Mouse (Mus musculus): ENCODE data around the gene Palld. TPM values are rescaled to one million over a fixed set of nuclear protein-coding genes. Genes with fewer than 3 reads are reported as not detected.
A peak's percentile ranks its signal among the peaks of the same experiment; 100 is the strongest.

Gene Palld
- polyA plus RNA-seq, 1 experiment from 2014 or later: 166 TPM

DNA sequence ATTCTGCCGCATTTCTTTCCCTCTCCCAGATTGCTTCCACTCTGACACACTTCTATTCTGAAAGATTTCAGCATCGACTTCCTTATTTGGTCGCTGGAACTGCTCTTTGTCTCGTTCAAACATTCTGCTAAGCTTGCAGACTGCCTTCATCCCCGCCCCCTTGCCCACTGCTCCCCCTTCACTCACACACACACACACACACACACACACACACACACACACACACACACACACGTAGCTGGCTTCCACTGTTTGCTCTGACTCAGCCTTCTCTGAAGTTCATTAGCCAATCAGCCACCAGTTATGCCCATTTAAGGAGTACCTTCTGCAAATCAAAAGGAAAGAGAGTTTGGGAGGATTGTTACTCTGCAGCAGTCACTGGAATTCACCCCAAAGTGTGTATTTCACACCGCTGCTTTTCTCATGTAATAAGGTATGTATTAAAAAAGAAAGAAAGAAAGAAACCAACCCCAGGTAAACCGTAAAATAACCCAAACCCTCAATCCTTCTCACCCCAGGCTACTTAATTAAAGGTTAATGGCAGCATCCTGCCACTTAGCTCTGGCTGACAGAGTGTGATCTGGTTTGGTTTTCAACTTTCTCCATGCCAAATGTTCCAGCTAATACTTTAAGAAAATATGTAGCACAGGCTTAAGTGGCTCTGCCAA, 295.6 kb downstream of the Palld start:
- H3K4me2 ChIP-seq: peak overlapping the region; percentile 43
- H3K4me3 ChIP-seq: no peak overlapping the region
- H3K9me3 ChIP-seq: no peaks in the 10 kb centered on the region
- ATAC-seq (ENCODE audit: extremely low read depth, insufficient number of reproducible peaks, low FRiP score, low TSS enrichment): 0 out of 2 replicates have a peak, but pooled peaks have one; percentile 38
- H3K27ac ChIP-seq (replicated peaks): peak overlapping the region; percentile 78
- no peak overlapping the region for H3K9ac ChIP-seq
- peaks cover 33% of the 10 kb centered on the region for H3K4me1 ChIP-seq
- peaks cover 6% of the 10 kb centered on the region; the same call in 1 of the 2 replicates for H3K36me3 ChIP-seq
- WGBS: 30% methylated on average over 7 of the region's 8 CpGs
- no peaks in the 10 kb centered on the region for H3K27me3 ChIP-seq (replicated peaks)

DNA sequence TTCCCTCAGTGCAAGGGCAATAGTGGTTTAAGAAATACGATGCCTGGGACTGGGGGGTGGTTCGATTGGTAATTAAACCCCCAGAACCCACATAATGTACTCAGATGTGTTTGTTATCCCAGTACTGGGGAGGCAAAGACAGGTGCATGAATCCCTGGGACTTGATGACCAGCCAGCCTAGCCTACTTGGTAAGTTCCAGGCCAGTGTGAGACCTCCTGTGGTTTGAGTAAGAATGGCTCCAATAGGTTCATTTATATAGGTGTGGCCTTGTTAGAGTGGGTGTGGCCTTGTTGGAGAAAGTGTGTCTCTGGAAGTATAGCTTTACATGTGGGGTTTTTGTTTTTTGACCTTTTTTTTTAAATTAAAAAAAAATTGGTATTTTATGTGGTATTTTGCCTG, 297.6 kb downstream of the Palld start:
- Histone ChIP-seq H3K4me3 (no peak overlapping the region), H3K9ac (no peak overlapping the region), H3K36me3 (peaks cover 6% of the 10 kb centered on the region; the same call in 1 of the 2 replicates), H3K4me2 (no peak overlapping the region), H3K27me3 (replicated peaks) (no peaks in the 10 kb centered on the region), H3K9me3 (no peaks in the 10 kb centered on the region), H3K4me1 (peaks cover 19% of the 10 kb centered on the region), H3K27ac (replicated peaks) (no peak overlapping the region)
- ATAC-seq (ENCODE audit: extremely low read depth, insufficient number of reproducible peaks, low FRiP score, low TSS enrichment): no peak
- WGBS: 92% methylated on average over 2 of the region's 2 CpGs

- WGBS: 71% methylated on average over 3 of the region's 3 CpGs
- no peak for ATAC-seq (ENCODE audit: extremely low read depth, insufficient number of reproducible peaks, low FRiP score, low TSS enrichment)
- Histone ChIP-seq H3K27me3 (replicated peaks) (no peaks in the 10 kb centered on the region), H3K4me3 (no peak overlapping the region), H3K4me2 (no peak overlapping the region), H3K36me3 (0 out of 2 replicates have a peak, but pooled peaks cover 4% of the 10 kb centered on the region), H3K4me1 (peaks cover 11% of the 10 kb centered on the region), H3K9ac (no peak overlapping the region), H3K9me3 (no peaks in the 10 kb centered on the region), H3K27ac (replicated peaks) (no peak overlapping the region)
Measured at GRCm38 (mm10) chr8:61596889-61597288, 305.6 kb downstream of the Palld start.

- H3K9me3 ChIP-seq: no peaks in the 10 kb centered on the region
- peak overlapping the region; percentile 82 for H3K4me2 ChIP-seq
- 6% methylated on average over 8 of the region's 8 CpGs for WGBS
- H3K4me3 ChIP-seq: peak overlapping the region; percentile 74
- peak overlapping the region; percentile 94 for H3K27ac ChIP-seq (replicated peaks)
- H3K27me3 ChIP-seq (replicated peaks): no peaks in the 10 kb centered on the region
- H3K36me3 ChIP-seq: peaks cover 14% of the 10 kb centered on the region
- ATAC-seq (ENCODE audit: extremely low read depth, insufficient number of reproducible peaks, low FRiP score, low TSS enrichment): no peak
- H3K9ac ChIP-seq: peak overlapping the region; percentile 91
- peaks cover 51% of the 10 kb centered on the region for H3K4me1 ChIP-seq
Measured at GRCm38 (mm10) chr8:61591446-61591845, 311.0 kb downstream of the Palld start.

- Histone ChIP-seq H3K9ac (peak overlapping the region; percentile 91), H3K27ac (replicated peaks) (peak overlapping the region; percentile 94), H3K4me3 (peak overlapping the region; percentile 74), H3K27me3 (replicated peaks) (no peaks in the 10 kb centered on the region), H3K36me3 (peaks cover 18% of the 10 kb centered on the region), H3K9me3 (no peaks in the 10 kb centered on the region), H3K4me2 (peak overlapping the region; percentile 82), H3K4me1 (peaks cover 57% of the 10 kb centered on the region)
- under 1% methylated on average over 35 of the region's 35 CpGs for WGBS
- ATAC-seq (ENCODE audit: extremely low read depth, insufficient number of reproducible peaks, low FRiP score, low TSS enrichment): peak; percentile 76; the same call in 1 of the 2 replicates
Measured at GRCm38 (mm10) chr8:61590551-61591431, 311.7 kb downstream of the Palld start.

DNA sequence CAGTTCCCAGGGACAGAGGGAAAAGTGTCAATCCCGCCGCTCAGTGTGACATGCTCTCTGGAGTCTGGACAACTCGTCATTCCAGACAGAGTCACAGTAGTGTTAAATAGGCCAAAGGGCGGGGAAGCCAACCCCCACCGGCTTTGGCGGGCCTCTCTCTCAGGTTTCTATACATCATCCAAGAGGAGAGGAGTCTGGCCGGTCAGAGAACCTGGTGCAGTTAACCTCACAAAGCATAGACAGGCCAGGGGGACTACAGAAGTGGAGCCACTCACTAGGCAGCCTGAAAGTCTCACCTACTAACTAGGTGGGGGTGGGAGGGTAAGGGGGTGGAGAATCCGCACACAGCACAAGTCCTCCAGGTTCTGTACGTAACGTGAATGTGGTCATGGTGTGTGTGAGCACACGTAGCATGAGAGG, 312.5 kb downstream of the Palld start:
- Histone ChIP-seq H3K4me2 (peak overlapping the region; percentile 82), H3K36me3 (peaks cover 19% of the 10 kb centered on the region), H3K9ac (peak overlapping the region; percentile 91), H3K27me3 (replicated peaks) (no peaks in the 10 kb centered on the region), H3K9me3 (no peaks in the 10 kb centered on the region), H3K4me1 (peaks cover 62% of the 10 kb centered on the region), H3K27ac (replicated peaks) (peak overlapping the region; percentile 94), H3K4me3 (peak overlapping the region; percentile 74)
- WGBS: 10% methylated on average over 11 of the region's 11 CpGs
- no peak for ATAC-seq (ENCODE audit: extremely low read depth, insufficient number of reproducible peaks, low FRiP score, low TSS enrichment)

DNA sequence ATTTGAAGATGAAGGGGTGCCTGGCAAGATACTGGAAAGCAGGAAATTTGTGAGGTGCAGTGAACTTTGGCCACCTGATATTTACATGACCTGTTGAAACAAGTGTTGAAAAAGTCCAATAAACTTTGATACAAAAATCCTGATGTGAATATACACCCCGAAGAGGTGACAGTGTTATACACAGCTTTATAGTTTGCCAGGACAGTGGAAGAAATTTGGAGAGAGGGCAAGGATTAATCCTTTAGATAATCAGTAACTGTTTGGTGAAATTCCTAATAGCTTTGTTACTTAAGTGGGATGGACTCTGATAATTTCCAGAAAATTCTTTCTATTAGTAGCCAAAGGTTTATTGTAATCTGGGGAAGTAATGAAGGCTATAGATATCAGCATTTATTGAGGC, 314.2 kb downstream of the Palld start:
- 0 out of 2 replicates have a peak overlapping the region, but pooled peaks have one; percentile 82 for H3K4me2 ChIP-seq
- H3K36me3 ChIP-seq: peaks cover 33% of the 10 kb centered on the region
- H3K9ac ChIP-seq: no peak overlapping the region
- H3K27me3 ChIP-seq (replicated peaks): no peaks in the 10 kb centered on the region
- no peak overlapping the region for H3K4me3 ChIP-seq
- no peaks in the 10 kb centered on the region for H3K9me3 ChIP-seq
- peaks cover 78% of the 10 kb centered on the region for H3K4me1 ChIP-seq
- WGBS: 83% methylated on average over 1 of the region's 1 CpGs
- no peak overlapping the region for H3K27ac ChIP-seq (replicated peaks)
- ATAC-seq (ENCODE audit: extremely low read depth, insufficient number of reproducible peaks, low FRiP score, low TSS enrichment): no peak

DNA sequence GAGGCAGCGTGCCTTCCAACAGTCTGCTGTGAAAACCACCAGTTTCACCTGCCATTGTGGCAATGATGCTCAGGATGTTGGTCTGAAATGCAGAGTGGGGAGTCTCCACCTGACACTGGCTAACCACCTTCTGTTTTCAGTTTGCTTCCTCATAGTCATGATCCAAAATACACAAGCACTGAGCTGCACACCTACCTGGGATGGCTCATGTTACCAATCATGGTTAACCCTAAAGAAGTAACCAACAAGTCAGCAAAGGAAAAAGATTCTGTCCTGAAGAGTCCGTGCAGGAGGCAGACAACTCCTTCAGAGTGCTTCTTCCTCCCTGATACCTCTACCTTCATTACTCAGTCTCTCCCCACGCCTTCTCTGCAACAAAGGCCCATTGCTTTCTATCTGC, 314.8 kb downstream of the Palld start:
- 73% methylated on average over 3 of the region's 3 CpGs for WGBS
- Histone ChIP-seq H3K36me3 (peaks cover 34% of the 10 kb centered on the region), H3K4me1 (peaks cover 78% of the 10 kb centered on the region), H3K9me3 (no peaks in the 10 kb centered on the region), H3K4me2 (no peak overlapping the region), H3K4me3 (no peak overlapping the region), H3K27me3 (replicated peaks) (no peaks in the 10 kb centered on the region), H3K27ac (replicated peaks) (no peak overlapping the region), H3K9ac (no peak overlapping the region)
- no peak for ATAC-seq (ENCODE audit: extremely low read depth, insufficient number of reproducible peaks, low FRiP score, low TSS enrichment)

GRCm38 (mm10) chr8:61586529-61586928, 316.0 kb downstream of the Palld start:
- H3K4me3 ChIP-seq: no peak overlapping the region
- 82% methylated on average over 3 of the region's 3 CpGs for whole genome bisulfite sequencing
- peaks cover 67% of the 10 kb centered on the region for H3K4me1 ChIP-seq
- no peak overlapping the region for H3K27ac ChIP-seq (replicated peaks)
- no peak for ATAC-seq (ENCODE audit: extremely low read depth, insufficient number of reproducible peaks, low FRiP score, low TSS enrichment)
- H3K36me3 ChIP-seq: peaks cover 42% of the 10 kb centered on the region
- H3K9ac ChIP-seq: no peak overlapping the region
- no peaks in the 10 kb centered on the region for H3K9me3 ChIP-seq
- no peak overlapping the region for H3K4me2 ChIP-seq
- H3K27me3 ChIP-seq (replicated peaks): no peaks in the 10 kb centered on the region

GRCm38 (mm10) chr8:61585746-61586145, 316.7 kb downstream of the Palld start:
- no peak for ATAC-seq (ENCODE audit: extremely low read depth, insufficient number of reproducible peaks, low FRiP score, low TSS enrichment)
- WGBS: 56% methylated on average over 3 of the region's 3 CpGs
- no peak overlapping the region for H3K9ac ChIP-seq
- peaks cover 42% of the 10 kb centered on the region for H3K36me3 ChIP-seq
- no peak overlapping the region for H3K4me3 ChIP-seq
- H3K4me2 ChIP-seq: no peak overlapping the region
- no peaks in the 10 kb centered on the region for H3K9me3 ChIP-seq
- H3K27ac ChIP-seq (replicated peaks): no peak overlapping the region
- peaks cover 69% of the 10 kb centered on the region for H3K4me1 ChIP-seq
- H3K27me3 ChIP-seq (replicated peaks): no peaks in the 10 kb centered on the region

GRCm38 (mm10) chr8:61584714-61585383, 317.6 kb downstream of the Palld start:
- Histone ChIP-seq H3K9ac (no peak overlapping the region), H3K27me3 (replicated peaks) (no peaks in the 10 kb centered on the region), H3K27ac (replicated peaks) (peak overlapping the region; percentile 10; the same call in 1 of the 2 replicates), H3K4me2 (no peak overlapping the region), H3K4me1 (peaks cover 71% of the 10 kb centered on the region), H3K36me3 (peaks cover 42% of the 10 kb centered on the region), H3K4me3 (no peak overlapping the region), H3K9me3 (no peaks in the 10 kb centered on the region)
- ATAC-seq (ENCODE audit: extremely low read depth, insufficient number of reproducible peaks, low FRiP score, low TSS enrichment): no peak
- 66% methylated on average over 5 of the region's 5 CpGs for WGBS

Measured in heart, embryonic 13.5 days (tissue).